Mouse (Mus musculus) heart, postnatal 14 days (tissue): Measurements from ENCODE around the gene G6pd2. TPM values are rescaled to one million over a fixed set of nuclear protein-coding genes. Genes with fewer than 3 reads are reported as not detected.

Experiments used
- DNase-seq, 2 experiments: peaks; one replicate each; pipeline ENCODE4 v3.0.0; 2021 to 2022
- intact Hi-C: fragments of 180-260 bp; cut with DNase I; formaldehyde crosslinking; loops from one replicate; pipeline ENCODE4 v1.15.1; 2025
- long read RNA-seq, 2 experiments: library from polyadenylated mRNA; stranded (forward); transcript quantifications; one replicate each; pipeline ENCODE4 v2.0.0; 2021
- total RNA-seq, 2 experiments: library from RNA; stranded (reverse); gene quantifications; 2 replicates each; pipeline ENCODE4 v1.2.3; 2021

The G6pd2 gene
- total RNA-seq, result not detected
- long read RNA-seq, experiment 1, result 0 reads
- long read RNA-seq, experiment 2, result 0 reads

GRCm38 (mm10) chr5:61808516-61808915, at the start of gene G6pd2:
TSS of gene G6pd2 (plus strand) at chr5:61808816.
- intact Hi-C loops, result no loop called here

GRCm38 (mm10) chr5:61764214-61764613, 44.4 kb upstream of the G6pd2 start:
- intact Hi-C loops, result no loop called here
- DNase-seq, result no peak

More at GRCm38 (mm10) chr5:61808516-61808915, at the start of gene G6pd2:
- DNase-seq, result no peak

GRCm38 (mm10) chr5:61832935-61833551, 24.4 kb downstream of the G6pd2 start:
- intact Hi-C loops, result no loop called here
- DNase-seq, result no peak

GRCm38 (mm10) chr5:61843891-61844290, 35.3 kb downstream of the G6pd2 start:
- DNase-seq, result no peak
- intact Hi-C loops, result no loop called here
